ENCODE assay signal across 8 mouse cellular contexts in genomic region chr11:12037075-12037686, GRCm38 (mm10). TPM values are rescaled to one million over a fixed set of nuclear protein-coding genes. Genes with fewer than 3 reads are reported as not detected.
DNase-seq lines count a peak whose midpoint lies in the region; ATAC-seq lines count a peak whose summit lies in the region.

No protein-coding gene starts in this region.

- H3K9me3 ChIP-seq in forebrain, embryonic 16.5 days (ENCODE audit: control insufficient read depth, low read length), result no peaks in the 10 kb centered on the region; the same call in 1 of the 2 replicates
- no peaks in the 10 kb centered on the region for H3K9me3 ChIP-seq in hindbrain, embryonic 10.5 days
- no peaks in the 10 kb centered on the region for H3K9me3 ChIP-seq in limb, embryonic 13.5 days
- no peaks in the 10 kb centered on the region for H3K9me3 ChIP-seq in midbrain, embryonic 11.5 days (ENCODE audit: control insufficient read depth, low read length)

- H3K4me2 ChIP-seq in forebrain, embryonic 16.5 days (ENCODE audit: low read length), result peak overlapping the region; percentile 54
- H3K4me2 ChIP-seq in limb, embryonic 13.5 days (replicated peaks), result peak overlapping the region; percentile 65
- H3K4me2 ChIP-seq in midbrain, embryonic 11.5 days, result peak overlapping the region; percentile 58

- peak; percentile 62 for ATAC-seq in forebrain, embryonic 16.5 days
- ATAC-seq in limb, embryonic 13.5 days (ENCODE audit: low FRiP score, low read depth), result peak; percentile 64
- peak; percentile 72 for ATAC-seq in midbrain, embryonic 11.5 days (ENCODE audit: low FRiP score)

- peaks cover 74% of the 10 kb centered on the region for H3K27me3 ChIP-seq in forebrain, embryonic 16.5 days (replicated peaks; ENCODE audit: control insufficient read depth, insufficient read depth, low read length)
- H3K27me3 ChIP-seq in hindbrain, embryonic 10.5 days (ENCODE audit: insufficient read depth, poor library complexity, severe bottlenecking), result peaks cover 100% of the 10 kb centered on the region
- peaks cover 91% of the 10 kb centered on the region for H3K27me3 ChIP-seq in limb, embryonic 13.5 days
- H3K27me3 ChIP-seq in midbrain, embryonic 11.5 days (ENCODE audit: control insufficient read depth, insufficient read depth, low read length), result peaks cover 80% of the 10 kb centered on the region

- H3K36me3 ChIP-seq in forebrain, embryonic 16.5 days (ENCODE audit: control insufficient read depth, insufficient read depth), result no peaks in the 10 kb centered on the region
- peaks cover 8% of the 10 kb centered on the region; the same call in 1 of the 2 replicates for H3K36me3 ChIP-seq in hindbrain, embryonic 10.5 days
- H3K36me3 ChIP-seq in limb, embryonic 13.5 days, result peaks cover 3% of the 10 kb centered on the region; the same call in 1 of the 2 replicates
- no peaks in the 10 kb centered on the region for H3K36me3 ChIP-seq in midbrain, embryonic 11.5 days (ENCODE audit: control insufficient read depth, insufficient read depth, low read length)

- H3K4me3 ChIP-seq in forebrain, embryonic 16.5 days (replicated peaks; ENCODE audit: low read length), result peak overlapping the region; percentile 51
- H3K4me3 ChIP-seq in hindbrain, embryonic 10.5 days, result peak overlapping the region; percentile 72
- H3K4me3 ChIP-seq in limb, embryonic 13.5 days, result peak overlapping the region; percentile 69
- peak overlapping the region; percentile 71 for H3K4me3 ChIP-seq in midbrain, embryonic 11.5 days (ENCODE audit: low read depth, low read length)

- under 1% methylated on average over 71 of the region's 93 CpGs for WGBS in forebrain, embryonic 16.5 days
- under 1% methylated on average over 90 of the region's 93 CpGs for WGBS in hindbrain, embryonic 10.5 days
- WGBS in limb, embryonic 13.5 days, result under 1% methylated on average over 54 of the region's 93 CpGs
- under 1% methylated on average over 54 of the region's 93 CpGs for WGBS in midbrain, embryonic 11.5 days

- peak overlapping the region; percentile 52 for H3K9ac ChIP-seq in forebrain, embryonic 16.5 days (replicated peaks; ENCODE audit: low read depth, low read length)
- peak overlapping the region; percentile 99 for H3K9ac ChIP-seq in limb, embryonic 13.5 days
- H3K9ac ChIP-seq in midbrain, embryonic 11.5 days (ENCODE audit: low read length), result peak overlapping the region; percentile 90

- peaks cover 9% of the 10 kb centered on the region for H3K4me1 ChIP-seq in forebrain, embryonic 16.5 days (replicated peaks; ENCODE audit: control insufficient read depth, insufficient read depth, low read length)
- H3K4me1 ChIP-seq in hindbrain, embryonic 10.5 days (replicated peaks), result peaks cover 9% of the 10 kb centered on the region
- peaks cover 19% of the 10 kb centered on the region for H3K4me1 ChIP-seq in limb, embryonic 13.5 days
- H3K4me1 ChIP-seq in midbrain, embryonic 11.5 days (ENCODE audit: control insufficient read depth, insufficient read depth, low read length), result peaks cover 3% of the 10 kb centered on the region; the same call in 1 of the 2 replicates

- no peak overlapping the region; the same call in 1 of the 2 replicates for H3K27ac ChIP-seq in forebrain, embryonic 16.5 days (ENCODE audit: low read length)
- H3K27ac ChIP-seq in hindbrain, embryonic 10.5 days, result peak overlapping the region; percentile 97
- peak overlapping the region; percentile 94 for H3K27ac ChIP-seq in limb, embryonic 13.5 days
- H3K27ac ChIP-seq in midbrain, embryonic 11.5 days (ENCODE audit: low read depth, low read length), result peak overlapping the region; percentile 84

- DNase-seq in right cerebral cortex, postnatal 4 days, result peak; percentile 12
- DNase-seq in right cerebral cortex, postnatal 25 days, result no peak
- DNase-seq in hindbrain, embryonic 10.5 days (ENCODE audit: low spot score), result peak; percentile 78
- DNase-seq in midbrain, embryonic 11.5 days (ENCODE audit: low spot score, missing footprints), result peak; percentile 96
- peak; percentile 56 for DNase-seq in urinary bladder, postnatal 14 days (ENCODE audit: low spot score)
- DNase-seq in left cerebral cortex, adult 18-20 months (ENCODE audit: low spot score in 2 of 2), result no peak

RNA-seq across cellular contexts. Expression of gene Grb10, which starts 1.3 kb away (rescaled TPM):
- polyA plus RNA-seq in forebrain, embryonic 16.5 days (2015; fragmentation: Nextera tagmentation; extraction: Ambion mirVana), result 94.2 and 95.2 TPM in 2 replicates
- 410 and 548 TPM in 2 replicates for polyA plus RNA-seq in hindbrain, embryonic 10.5 days (2016; fragmentation: Nextera tagmentation; extraction: Ambion mirVana)
- polyA plus RNA-seq in limb, embryonic 13.5 days (2015; fragmentation: Nextera tagmentation; extraction: Ambion mirVana), result 539 and 614 TPM in 2 replicates
- 133 and 144 TPM in 2 replicates for polyA plus RNA-seq in midbrain, embryonic 11.5 days (2014; fragmentation: Nextera tagmentation; extraction: Ambion mirVana)
- 10 to 100 TPM; 35.0 to 41.9 TPM for total RNA-seq in left cerebral cortex, adult 18-20 months (2021)

Comparison
In these comparisons a context has a peak if more than half of its experiments do, and no peak if none do; other contexts are left out.
1. DNase-seq: peak in right cerebral cortex, postnatal 4 days (single experiment), hindbrain, embryonic 10.5 days (single experiment), midbrain, embryonic 11.5 days (single experiment) and urinary bladder, postnatal 14 days (single experiment); none in right cerebral cortex, postnatal 25 days (single experiment) and left cerebral cortex, adult 18-20 months (0 of 2).
2. Peak in every context shown above with its lines, with median percentiles within 50 percentile points of each other: ATAC-seq, H3K4me2 ChIP-seq, H3K4me3 ChIP-seq and H3K9ac ChIP-seq.